Mouse (Mus musculus) lung, embryonic 15.5 days (tissue): Measurements from ENCODE around the gene Pcdh15. TPM values are rescaled to one million over a fixed set of nuclear protein-coding genes. Genes with fewer than 3 reads are reported as not detected.

ENCODE experiments used
- ATAC-seq: fragments of 200-750 bp; cut with Nextera tagmentation; 2 replicates; pipeline ENCODE4 v1.8.0; 2017; ENCODE audit warnings: moderate number of reproducible peaks, borderline replicate concordance; ENCODE audit not compliant: low FRiP score, low TSS enrichment; ENCODE audit errors: extremely low read depth
- H3K27ac ChIP-seq: fragments of 300-500 bp; sonication (generic); 2 replicates; pipeline ENCODE4 v1.5.1; 2015; ENCODE audit warnings: moderate library complexity, mild to moderate bottlenecking, inconsistent platforms
- H3K27me3 ChIP-seq: fragments of 300-500 bp; sonication (generic); 2 replicates; pipeline ENCODE4 v1.6.1; 2015; ENCODE audit warnings: inconsistent platforms
- H3K36me3 ChIP-seq: fragments of 300-500 bp; sonication (generic); 2 replicates; pipeline ENCODE4 v1.6.1; 2015; ENCODE audit warnings: inconsistent platforms
- H3K4me1 ChIP-seq: fragments of 300-500 bp; sonication (generic); 2 replicates; pipeline ENCODE4 v1.6.1; 2015; ENCODE audit warnings: inconsistent platforms
- H3K4me2 ChIP-seq: fragments of 300-500 bp; sonication (generic); 2 replicates; pipeline ENCODE4 v1.6.1; 2015; ENCODE audit warnings: inconsistent platforms, mild to moderate bottlenecking, moderate library complexity
- H3K4me3 ChIP-seq: fragments of 300-500 bp; sonication (generic); 2 replicates; pipeline ENCODE4 v1.5.1; 2015; ENCODE audit warnings: mild to moderate bottlenecking, inconsistent platforms
- H3K9ac ChIP-seq: fragments of 300-500 bp; sonication (generic); 2 replicates; pipeline ENCODE4 v1.6.1; 2015; ENCODE audit warnings: inconsistent platforms
- H3K9me3 ChIP-seq: fragments of 300-500 bp; sonication (generic); 2 replicates; pipeline ENCODE4 v1.6.1; 2016; ENCODE audit warnings: inconsistent platforms
- WGBS: fragments of 180-500 bp; shearing (Covaris S2); methylation state at CpG from one replicate; pipeline ENCODE4 v1.1.7; 2015; 5-methylcytosine and 5-hydroxymethylcytosine counted together
- polyA plus RNA-seq: library from polyadenylated mRNA; unstranded; fragments of >200 nt; fragmentation: Nextera tagmentation; extraction: Ambion mirVana; gene quantifications from 2 replicates; pipeline ENCODE4 v1.2.1, GENCODE M21; 2015

Pcdh15 gene
- polyA plus RNA-seq, 1 experiment from 2014 or later = 0.29 TPM

DNA sequence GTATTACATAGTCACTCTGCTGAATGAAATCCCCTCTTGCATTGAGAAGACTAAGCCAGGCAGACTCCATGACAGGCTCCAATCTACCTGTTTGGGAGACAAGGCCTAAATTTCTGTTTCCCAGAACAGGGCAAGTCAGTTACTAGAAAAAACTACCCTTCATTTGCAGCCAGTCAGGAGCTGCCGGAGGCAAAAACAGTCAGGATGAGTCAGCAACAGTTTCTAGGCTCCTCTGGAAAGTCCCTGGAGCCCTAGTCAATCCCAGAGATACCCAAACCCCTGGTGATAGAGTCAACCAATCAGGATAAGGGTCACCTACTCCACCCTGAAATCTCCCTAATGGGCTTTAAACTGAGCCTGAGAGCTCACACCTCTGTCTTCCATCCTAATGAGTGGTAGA is 1564.0 kb downstream of the Pcdh15 start:
- Histone ChIP-seq H3K4me2 (no peak overlapping the region), H3K27ac (no peak overlapping the region), H3K36me3 (no peaks in the 10 kb centered on the region), H3K9ac (no peak overlapping the region), H3K4me3 (no peak overlapping the region), H3K27me3 (no peaks in the 10 kb centered on the region), H3K4me1 (no peaks in the 10 kb centered on the region), H3K9me3 (no peaks in the 10 kb centered on the region)
- no peak for ATAC-seq
- WGBS = 87% methylated on average over 1 of the region's 1 CpGs

DNA sequence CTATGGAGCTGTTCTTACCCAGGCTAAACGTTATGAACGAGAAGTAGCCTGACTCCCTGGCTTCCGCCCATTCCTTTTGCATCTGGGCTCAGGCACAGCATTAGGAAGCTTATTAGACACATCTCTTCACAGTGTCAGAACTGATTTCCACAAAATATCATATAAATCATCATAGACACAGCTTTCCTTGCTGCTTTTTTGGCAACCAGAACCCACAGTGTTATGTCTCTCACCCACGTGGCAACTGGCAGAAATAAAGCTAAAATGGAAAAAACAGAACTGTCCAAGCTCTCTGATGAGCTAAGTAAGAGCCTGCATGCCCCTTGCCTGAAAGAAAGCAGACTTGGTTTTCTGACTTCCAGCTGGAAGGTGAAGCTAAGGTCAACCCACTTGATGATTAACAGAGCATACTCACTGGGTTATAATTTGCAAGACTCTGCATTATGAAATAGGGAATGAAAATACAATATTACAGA is 1580.9 kb downstream of the Pcdh15 start:
- Histone ChIP-seq H3K4me1 (no peaks in the 10 kb centered on the region), H3K36me3 (no peaks in the 10 kb centered on the region), H3K9ac (no peak overlapping the region), H3K4me3 (no peak overlapping the region), H3K9me3 (no peaks in the 10 kb centered on the region), H3K27me3 (no peaks in the 10 kb centered on the region), H3K27ac (no peak overlapping the region), H3K4me2 (no peak overlapping the region)
- WGBS = 55% methylated on average over 4 of the region's 4 CpGs
- no peak for ATAC-seq

DNA sequence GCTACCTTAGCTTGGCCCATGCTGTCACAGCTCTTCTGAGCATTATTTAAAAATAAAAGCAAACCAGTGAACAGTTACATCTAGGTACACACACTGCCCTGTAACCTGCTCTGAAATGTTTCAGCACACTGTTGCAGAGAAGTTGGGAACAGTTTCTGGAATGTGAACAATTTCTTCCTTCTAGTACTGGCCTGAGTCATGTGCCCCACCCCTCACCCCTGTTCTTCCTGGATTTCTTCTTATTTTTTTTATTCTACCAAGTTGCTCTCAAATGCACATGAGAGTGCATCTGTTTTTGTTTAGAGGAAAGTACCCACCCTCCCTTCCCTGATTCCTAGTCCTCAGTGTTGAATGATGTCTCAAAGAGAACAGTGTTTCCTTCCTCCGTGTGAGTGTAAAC is 1581.4 kb downstream of the Pcdh15 start:
- Histone ChIP-seq H3K4me2 (no peak overlapping the region), H3K27ac (no peak overlapping the region), H3K9ac (no peak overlapping the region), H3K27me3 (no peaks in the 10 kb centered on the region), H3K36me3 (no peaks in the 10 kb centered on the region), H3K4me1 (no peaks in the 10 kb centered on the region), H3K9me3 (no peaks in the 10 kb centered on the region), H3K4me3 (no peak overlapping the region)
- 27% methylated on average over 1 of the region's 1 CpGs for WGBS
- ATAC-seq = no peak
